ENCODE assay signal across 14 mouse cellular contexts in the genomic region with DNA sequence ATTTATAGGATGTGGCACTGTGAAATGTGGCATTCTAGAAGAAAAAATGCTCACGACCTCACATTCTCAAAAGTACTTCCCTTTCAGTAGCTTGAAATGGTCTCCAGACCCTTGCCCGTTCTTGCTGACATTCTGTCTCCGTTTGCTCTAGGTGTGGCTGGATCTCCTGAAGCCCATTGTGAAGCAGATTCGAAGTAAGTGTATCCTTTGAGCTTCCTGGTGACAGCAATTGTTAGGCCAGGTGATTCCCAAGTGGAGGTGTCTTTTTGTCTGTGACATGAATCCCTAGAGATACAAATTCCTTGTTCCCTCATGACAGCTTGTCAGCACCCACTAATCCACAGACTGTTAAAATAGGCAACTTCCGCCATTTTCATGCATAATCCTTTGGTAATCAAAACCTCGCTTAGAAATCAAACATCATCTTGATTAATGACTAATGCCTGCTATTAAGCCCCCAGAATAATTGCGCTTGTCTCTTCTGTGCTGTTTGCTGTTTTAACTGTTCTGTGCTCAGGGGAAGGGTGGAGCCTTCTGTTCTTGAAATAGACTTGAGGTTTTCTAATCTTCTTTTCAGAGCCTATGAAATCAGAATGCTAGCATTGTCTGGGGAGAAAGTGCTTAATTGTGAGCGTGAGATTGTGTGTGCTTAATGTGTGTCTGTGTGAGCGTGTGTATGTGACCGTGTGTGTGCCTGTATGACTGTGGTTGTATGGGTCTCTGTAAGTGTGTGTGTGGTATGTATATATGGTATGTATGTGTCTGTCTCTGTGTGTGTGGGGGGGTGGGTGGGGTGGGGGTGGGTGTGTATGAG.
DNase-seq lines count a peak whose midpoint lies in the region; ATAC-seq lines count a peak whose summit lies in the region.
"Had no signal": no experiment of that assay in that cellular context is flagged by ENCODE, and none has a peak within 500 bp of the region (broad histone marks: within the 10 kb centered on the region; RNA-seq: fewer than 3 reads in every experiment).

No protein-coding gene starts in this region.

- H3K27ac ChIP-seq in forebrain, embryonic 13.5 days: peak overlapping the region; percentile 27
- no peak overlapping the region for H3K27ac ChIP-seq in forebrain, embryonic 10.5 days
- H3K27ac ChIP-seq in midbrain, embryonic 14.5 days (replicated peaks; ENCODE audit: low read depth, low read length): peak overlapping the region; percentile 3; the same call in 1 of the 2 replicates
- no peak overlapping the region for H3K27ac ChIP-seq in midbrain, embryonic 11.5 days (ENCODE audit: low read depth, low read length)
- peak overlapping the region; percentile 54 for H3K27ac ChIP-seq in forebrain, embryonic 15.5 days (replicated peaks)
- H3K27ac ChIP-seq in neural tube, embryonic 15.5 days (replicated peaks): 0 out of 2 replicates have a peak overlapping the region, but pooled peaks have one; percentile 30
- H3K27ac ChIP-seq: gastrocnemius, adult 2 months; limb, embryonic 12.5 days; liver, embryonic 14.5 days had no signal

- no peaks in the 10 kb centered on the region for H3K27me3 ChIP-seq in forebrain, embryonic 13.5 days
- H3K27me3 ChIP-seq in forebrain, embryonic 10.5 days (ENCODE audit: poor library complexity, severe bottlenecking): no peaks in the 10 kb centered on the region
- no peaks in the 10 kb centered on the region for H3K27me3 ChIP-seq in midbrain, embryonic 14.5 days (ENCODE audit: control insufficient read depth, insufficient read depth, low read length)
- no peaks in the 10 kb centered on the region for H3K27me3 ChIP-seq in midbrain, embryonic 11.5 days (ENCODE audit: control insufficient read depth, insufficient read depth, low read length)
- no peaks in the 10 kb centered on the region for H3K27me3 ChIP-seq in forebrain, embryonic 15.5 days
- H3K27me3 ChIP-seq in neural tube, embryonic 15.5 days (replicated peaks): no peaks in the 10 kb centered on the region
- H3K27me3 ChIP-seq: CH12.LX; heart, embryonic 12.5 days; limb, embryonic 12.5 days had no signal

- no peaks in the 10 kb centered on the region for H3K9me3 ChIP-seq in forebrain, embryonic 13.5 days (replicated peaks)
- no peaks in the 10 kb centered on the region; the same call in 1 of the 2 replicates for H3K9me3 ChIP-seq in forebrain, embryonic 10.5 days
- H3K9me3 ChIP-seq in midbrain, embryonic 14.5 days (ENCODE audit: control insufficient read depth, low read length): no peaks in the 10 kb centered on the region
- H3K9me3 ChIP-seq in midbrain, embryonic 11.5 days (ENCODE audit: control insufficient read depth, low read length): no peaks in the 10 kb centered on the region
- H3K9me3 ChIP-seq in forebrain, embryonic 15.5 days: no peaks in the 10 kb centered on the region
- H3K9me3 ChIP-seq in neural tube, embryonic 15.5 days (replicated peaks): no peaks in the 10 kb centered on the region
- H3K9me3 ChIP-seq: heart, embryonic 12.5 days had no signal

- no peaks in the 10 kb centered on the region for H3K4me1 ChIP-seq in forebrain, embryonic 13.5 days
- H3K4me1 ChIP-seq in forebrain, embryonic 10.5 days: no peaks in the 10 kb centered on the region
- H3K4me1 ChIP-seq in midbrain, embryonic 14.5 days (ENCODE audit: control insufficient read depth, insufficient read depth, low read length): no peaks in the 10 kb centered on the region
- H3K4me1 ChIP-seq in midbrain, embryonic 11.5 days (ENCODE audit: control insufficient read depth, insufficient read depth, low read length): no peaks in the 10 kb centered on the region
- no peaks in the 10 kb centered on the region; the same call in 1 of the 2 replicates for H3K4me1 ChIP-seq in forebrain, embryonic 15.5 days
- peaks cover 21% of the 10 kb centered on the region for H3K4me1 ChIP-seq in neural tube, embryonic 15.5 days

- H3K4me3 ChIP-seq in forebrain, embryonic 13.5 days: no peak overlapping the region
- H3K4me3 ChIP-seq in forebrain, embryonic 10.5 days: no peak overlapping the region
- no peak overlapping the region for H3K4me3 ChIP-seq in midbrain, embryonic 14.5 days (replicated peaks; ENCODE audit: low read depth, low read length)
- H3K4me3 ChIP-seq in midbrain, embryonic 11.5 days (ENCODE audit: low read depth, low read length): no peak overlapping the region
- H3K4me3 ChIP-seq in forebrain, embryonic 15.5 days: no peak overlapping the region
- no peak overlapping the region for H3K4me3 ChIP-seq in neural tube, embryonic 15.5 days (replicated peaks)
- H3K4me3 ChIP-seq: gastrocnemius, adult 2 months; heart, embryonic 12.5 days; limb, embryonic 12.5 days had no signal

- H3K9ac ChIP-seq in forebrain, embryonic 13.5 days: no peak overlapping the region
- H3K9ac ChIP-seq in midbrain, embryonic 14.5 days (replicated peaks; ENCODE audit: low read length): no peak overlapping the region
- no peak overlapping the region for H3K9ac ChIP-seq in midbrain, embryonic 11.5 days (ENCODE audit: low read length)
- no peak overlapping the region for H3K9ac ChIP-seq in forebrain, embryonic 15.5 days (replicated peaks)
- H3K9ac ChIP-seq in neural tube, embryonic 15.5 days (replicated peaks): no peak overlapping the region
- H3K9ac ChIP-seq: heart, embryonic 12.5 days; limb, embryonic 12.5 days; liver, embryonic 14.5 days had no signal

- ATAC-seq in forebrain, embryonic 13.5 days: peak; percentile 41
- ATAC-seq in midbrain, embryonic 14.5 days (ENCODE audit: low FRiP score, low TSS enrichment): no peak
- no peak for ATAC-seq in midbrain, embryonic 11.5 days (ENCODE audit: low FRiP score)
- ATAC-seq in forebrain, embryonic 15.5 days (replicated peaks): peak; percentile 46; the same call in 1 of the 2 replicates
- ATAC-seq in neural tube, embryonic 15.5 days (ENCODE audit: low FRiP score): no peak
- ATAC-seq: intestine, embryonic 16.5 days had no signal

- H3K36me3 ChIP-seq in forebrain, embryonic 13.5 days (ENCODE audit: poor library complexity, severe bottlenecking): peaks cover 24% of the 10 kb centered on the region
- H3K36me3 ChIP-seq in forebrain, embryonic 10.5 days (replicated peaks): peaks cover 35% of the 10 kb centered on the region
- peaks cover 10% of the 10 kb centered on the region for H3K36me3 ChIP-seq in midbrain, embryonic 14.5 days (ENCODE audit: control insufficient read depth, insufficient read depth, low read length)
- no peaks in the 10 kb centered on the region for H3K36me3 ChIP-seq in midbrain, embryonic 11.5 days (ENCODE audit: control insufficient read depth, insufficient read depth, low read length)
- peaks cover 9% of the 10 kb centered on the region for H3K36me3 ChIP-seq in forebrain, embryonic 15.5 days
- H3K36me3 ChIP-seq in neural tube, embryonic 15.5 days: peaks cover 22% of the 10 kb centered on the region

- no peak overlapping the region for H3K4me2 ChIP-seq in forebrain, embryonic 13.5 days
- H3K4me2 ChIP-seq in midbrain, embryonic 14.5 days (ENCODE audit: low read length): no peak overlapping the region
- H3K4me2 ChIP-seq in midbrain, embryonic 11.5 days: no peak overlapping the region
- no peak overlapping the region for H3K4me2 ChIP-seq in forebrain, embryonic 15.5 days (replicated peaks)
- H3K4me2 ChIP-seq in neural tube, embryonic 15.5 days: no peak overlapping the region
- H3K4me2 ChIP-seq: heart, embryonic 12.5 days; limb, embryonic 12.5 days had no signal

- 75% methylated on average over 10 of the region's 10 CpGs for WGBS in forebrain, embryonic 13.5 days
- WGBS in forebrain, embryonic 10.5 days: 92% methylated on average over 10 of the region's 10 CpGs
- WGBS in midbrain, embryonic 14.5 days: 67% methylated on average over 10 of the region's 10 CpGs
- 86% methylated on average over 10 of the region's 10 CpGs for WGBS in midbrain, embryonic 11.5 days
- 68% methylated on average over 10 of the region's 10 CpGs for WGBS in forebrain, embryonic 15.5 days
- WGBS in neural tube, embryonic 15.5 days: 70% methylated on average over 10 of the region's 10 CpGs

- DNase-seq in forebrain, embryonic 10.5 days (ENCODE audit: extremely low spot score, low spot score): no peak
- no peak for DNase-seq in midbrain, embryonic 14.5 days
- DNase-seq in midbrain, embryonic 11.5 days (ENCODE audit: low spot score, missing footprints): no peak
- no peak for DNase-seq in testis, postnatal 10 days (ENCODE audit: low spot score)
- DNase-seq in adrenal gland, adult (ENCODE audit: inconsistent age in 2 of 2, low spot score in 1 of 2): no peak
- DNase-seq: gastrocnemius, adult 2 months had no signal

Comparison
In these comparisons a context has a peak if more than half of its experiments do, and no peak if none do; other contexts are left out.
1. H3K27ac ChIP-seq: peak in forebrain, embryonic 13.5 days (single experiment), midbrain, embryonic 14.5 days (single experiment), forebrain, embryonic 15.5 days (single experiment) and neural tube, embryonic 15.5 days (single experiment); none in forebrain, embryonic 10.5 days (single experiment) and midbrain, embryonic 11.5 days (single experiment).
2. ATAC-seq: peak in forebrain, embryonic 13.5 days (single experiment) and forebrain, embryonic 15.5 days (single experiment); none in midbrain, embryonic 14.5 days (single experiment), midbrain, embryonic 11.5 days (single experiment) and neural tube, embryonic 15.5 days (single experiment).